Mouse (Mus musculus) liver, adult 2 months (tissue): ENCODE results near the gene Egfr.

ENCODE experiments used
- CTCF ChIP-seq: fragments of 200-500 bp; IDR thresholded peaks from 2 replicates; pipeline ENCODE4 v1.5.1; 2011; ENCODE audit warnings: low read depth, low read length, control low read depth
- POLR2A ChIP-seq: fragments of 200-500 bp; IDR thresholded peaks from 2 replicates; pipeline ENCODE4 v1.6.1; 2011; ENCODE audit warnings: low read length, control low read depth; ENCODE audit not compliant: insufficient read depth; ENCODE audit errors: extremely low read depth

- TF ChIP-seq CTCF, result no peak
- no peak for TF ChIP-seq POLR2A
Observed at GRCm38 (mm10) chr11:16809161-16809967, 57.4 kb downstream of the Egfr start.
